Mouse (Mus musculus): Measurements from ENCODE around the gene Rhof.

Gene Rhof

DNA sequence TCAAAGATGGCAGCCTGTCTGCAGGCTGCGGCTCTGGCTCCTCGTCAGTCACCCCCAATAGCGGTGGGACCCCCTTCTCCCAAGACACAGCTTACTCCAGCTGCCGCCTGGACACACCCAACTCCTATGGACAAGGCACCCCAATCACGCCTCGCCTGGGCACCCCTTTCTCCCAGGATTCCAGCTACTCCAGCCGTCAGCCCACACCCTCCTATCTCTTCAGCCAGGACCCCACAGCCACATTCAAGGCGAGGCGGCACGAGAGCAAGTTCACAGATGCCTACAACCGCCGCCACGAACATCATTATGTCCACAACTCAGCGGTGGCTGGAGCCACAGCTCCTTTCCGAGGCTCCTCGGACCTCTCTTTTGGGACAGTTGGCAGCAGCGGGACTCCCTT lies 15.1 kb upstream of the Rhof start:
- DNase-seq: no peak

DNA sequence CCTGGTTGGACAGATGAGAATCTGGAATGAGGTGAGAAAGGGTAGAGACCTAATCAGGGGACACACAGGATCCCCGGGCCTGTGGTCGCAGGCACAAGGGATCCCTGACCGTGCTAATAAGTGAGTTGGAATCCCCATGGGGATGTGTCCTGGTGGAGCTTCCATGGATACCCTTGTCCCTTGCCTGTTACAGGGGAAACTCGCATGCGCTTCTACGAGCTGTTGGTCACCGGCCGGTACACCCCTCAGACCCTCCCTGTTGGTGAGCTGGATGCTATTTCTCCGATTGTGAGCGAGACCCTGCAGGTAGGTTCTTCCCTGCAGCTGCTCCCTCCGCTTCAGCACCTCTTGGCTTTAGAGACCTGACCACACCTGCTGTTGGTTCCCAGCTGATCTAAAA lies 13.9 kb upstream of the Rhof start:
- DNase-seq: no peak

DNA sequence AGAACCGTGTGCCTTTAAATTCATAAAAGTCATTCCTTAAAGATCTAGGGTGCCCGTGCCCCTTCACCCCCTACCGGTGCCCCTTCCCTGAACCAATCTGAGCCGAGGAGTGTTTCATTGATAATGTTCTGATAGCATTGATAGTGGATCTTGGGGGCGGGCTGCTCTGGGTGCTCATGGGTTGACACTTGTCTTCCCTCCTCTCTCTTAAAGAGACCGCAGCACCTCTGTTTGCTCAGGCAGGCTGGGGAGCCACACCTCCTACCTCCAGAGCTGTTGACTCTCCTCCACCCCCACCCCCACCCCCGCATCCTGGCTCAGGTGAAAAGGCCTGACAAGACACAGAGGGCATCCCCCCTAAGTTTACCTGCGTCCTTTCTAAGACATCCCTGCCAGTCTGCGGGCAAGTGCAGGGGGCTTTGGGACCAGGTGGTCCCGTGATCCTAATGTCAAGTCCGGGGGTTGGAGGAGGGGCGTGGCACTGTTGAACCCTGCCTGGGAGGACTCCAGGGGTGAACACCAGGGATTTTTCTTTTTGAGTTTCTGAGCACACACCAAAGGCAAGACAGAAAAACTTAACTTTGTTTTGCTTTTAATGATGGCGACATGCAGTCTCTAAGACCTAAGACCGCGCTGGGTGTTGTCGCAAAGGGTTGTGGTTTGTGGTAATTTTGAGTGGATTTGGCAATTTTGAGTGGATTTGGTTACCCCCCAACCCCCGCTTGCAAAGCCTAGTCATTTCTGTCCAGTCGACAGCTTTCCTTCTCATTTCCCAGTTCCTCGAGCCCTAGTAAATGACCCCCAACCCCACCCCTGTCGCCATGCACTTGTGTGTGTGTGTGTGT lies 12.5 kb upstream of the Rhof start:
- DNase-seq: no peak

DNA sequence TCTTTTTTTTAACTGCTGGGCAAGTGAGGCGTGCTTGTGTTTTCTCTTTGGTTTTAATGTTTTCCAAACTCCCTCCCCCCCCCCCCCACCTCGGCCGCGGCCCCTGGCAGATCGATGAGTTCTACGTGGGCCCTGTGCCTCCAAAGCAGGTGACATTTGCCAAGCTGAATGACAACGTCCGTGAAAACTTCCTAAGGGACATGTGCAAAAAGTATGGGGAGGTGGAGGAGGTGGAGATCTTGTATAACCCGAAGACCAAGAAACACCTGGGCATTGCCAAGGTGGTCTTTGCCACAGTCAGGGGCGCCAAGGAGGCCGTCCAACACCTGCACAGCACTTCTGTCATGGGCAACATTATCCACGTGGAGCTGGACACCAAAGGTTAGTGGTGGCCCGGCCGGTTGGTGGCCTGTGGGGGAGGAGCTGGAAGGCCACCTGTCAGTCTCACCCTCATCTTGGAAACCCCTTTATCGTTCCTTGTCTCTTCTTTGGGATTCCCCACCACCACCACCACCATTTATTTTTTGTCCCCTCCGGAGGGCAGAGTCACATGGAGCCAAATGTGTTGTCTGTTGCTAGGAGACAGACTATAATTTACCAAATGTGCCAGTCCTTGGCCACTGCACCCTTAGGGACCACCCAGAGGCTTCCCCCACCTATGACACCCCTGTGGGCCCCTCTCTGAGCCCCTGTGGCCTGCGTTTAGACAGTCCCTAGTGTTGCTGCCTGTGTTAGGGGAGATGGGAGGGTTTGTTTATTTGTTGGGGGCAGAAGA lies 11.7 kb upstream of the Rhof start:
- DNase-seq: no peak

DNA sequence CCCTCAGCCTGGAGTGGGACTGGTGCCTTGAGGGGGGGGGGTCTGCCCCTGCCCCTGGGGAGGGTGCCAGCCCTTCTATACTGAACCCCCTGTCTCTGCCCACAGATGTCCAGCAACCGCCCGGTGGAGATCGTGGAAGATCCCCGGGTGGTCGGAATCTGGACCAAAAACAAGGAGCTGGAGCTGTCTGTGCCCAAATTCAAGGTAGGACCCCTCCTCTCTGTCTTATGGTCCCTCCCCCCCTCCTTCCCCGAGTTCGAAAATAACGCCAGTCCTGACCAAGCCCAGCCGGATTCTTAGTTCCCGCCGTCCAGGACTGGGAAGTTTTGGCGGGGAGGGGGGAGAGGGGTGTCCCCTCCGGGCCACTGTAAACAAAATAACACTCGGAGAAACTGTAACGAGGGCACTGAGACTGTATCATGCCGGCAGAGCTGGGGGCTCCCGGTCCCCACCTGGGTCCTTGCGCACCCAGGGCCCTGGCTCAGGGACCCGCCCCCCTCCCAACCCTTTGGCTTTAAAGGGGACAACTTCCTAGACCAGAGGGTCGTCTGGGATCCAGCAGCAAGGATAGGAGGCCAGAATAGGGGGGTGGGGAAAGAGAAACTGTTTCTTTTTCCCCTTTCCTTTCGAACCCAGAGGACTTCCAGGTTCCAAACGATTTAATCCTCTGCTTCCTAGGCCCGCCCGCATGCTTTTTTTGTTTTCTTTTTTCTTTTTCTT lies 10.9 kb upstream of the Rhof start:
- DNase-seq: peak; percentile 56 to 60

DNA sequence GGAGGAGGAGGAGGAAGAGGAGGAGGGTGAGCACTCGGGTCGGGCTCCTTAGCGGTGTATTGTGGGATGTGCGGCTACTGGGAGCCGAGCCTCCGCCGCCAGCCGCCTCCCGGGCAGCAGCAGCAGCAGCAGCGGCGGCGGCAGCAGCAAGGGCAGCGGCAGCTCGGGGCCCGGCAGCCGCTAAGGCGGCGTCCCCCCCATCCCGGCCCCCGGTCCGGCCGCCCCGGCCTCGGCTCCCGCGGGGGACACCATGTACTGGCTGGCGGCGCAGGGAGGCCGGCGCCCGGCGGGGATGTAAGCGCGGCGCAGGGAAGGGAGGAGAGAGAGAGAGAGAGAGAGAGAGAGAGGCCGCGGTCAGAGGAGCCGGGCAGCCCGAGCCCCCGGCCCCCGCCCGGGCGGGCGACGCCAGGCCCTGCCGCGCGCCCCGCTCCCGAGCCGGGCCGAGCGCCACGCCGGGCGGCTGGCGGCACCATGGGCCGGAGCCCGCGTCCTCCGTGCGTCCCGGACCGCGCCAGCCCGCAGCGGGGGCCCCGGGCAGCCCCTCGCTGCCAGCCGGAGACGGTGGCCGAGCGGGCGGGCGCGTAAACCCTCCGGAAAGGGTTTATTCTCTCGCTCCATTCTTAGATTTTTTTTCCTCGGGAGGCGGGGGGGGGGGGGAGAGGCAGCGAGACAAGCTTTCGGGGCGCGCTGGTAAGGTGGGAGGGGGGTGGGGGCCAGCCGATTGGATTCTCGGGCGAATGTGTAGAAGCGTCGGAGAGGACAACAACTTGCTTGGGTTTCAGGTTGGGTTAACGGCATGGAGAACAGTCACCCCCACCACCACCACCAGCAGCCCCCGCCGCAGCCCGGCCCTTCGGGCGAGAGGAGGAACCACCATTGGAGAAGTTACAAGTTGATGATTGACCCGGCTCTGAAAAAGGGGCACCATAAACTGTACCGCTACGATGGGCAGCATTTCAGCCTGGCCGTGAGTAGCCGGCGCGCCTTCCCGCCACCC lies 10.0 kb upstream of the Rhof start, which contains the start of gene Setd1b:
Setd1b (plus strand) TSS at position 33 of the 997 bp plus-strand sequence.
- peak; percentile 63 to 69 for DNase-seq

DNA sequence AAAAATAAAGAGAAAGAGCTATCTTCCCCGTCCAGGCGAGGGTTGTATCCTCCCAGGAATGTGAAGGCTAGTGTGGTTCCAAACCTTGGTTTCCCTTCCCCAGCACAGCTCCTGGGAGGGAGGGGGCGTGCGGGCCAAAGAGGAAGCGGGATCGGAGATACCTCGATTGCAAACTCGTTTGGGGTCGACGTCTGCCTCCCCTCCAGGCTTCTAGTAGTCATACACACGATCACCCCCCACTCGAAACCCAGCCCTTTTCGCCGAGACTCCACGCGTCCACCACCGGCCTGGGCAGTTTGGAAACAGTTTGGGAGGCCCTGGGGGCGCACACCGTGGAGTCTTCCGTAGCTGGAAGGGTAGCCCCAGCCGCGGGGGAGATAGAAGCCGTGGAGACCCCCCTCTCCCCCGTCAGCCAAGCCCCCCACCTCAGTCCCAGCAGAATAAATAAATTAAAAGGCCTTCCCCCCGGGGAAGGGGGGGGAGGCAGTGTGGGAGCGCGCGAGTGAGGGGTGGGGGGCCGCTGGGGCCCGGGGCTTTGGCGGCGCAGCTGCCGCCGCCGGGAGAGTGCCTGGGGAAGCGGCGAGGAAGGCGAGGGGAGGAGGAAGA lies 9.2 kb upstream of the Rhof start:
- peak; percentile 76 to 79 for DNase-seq

DNA sequence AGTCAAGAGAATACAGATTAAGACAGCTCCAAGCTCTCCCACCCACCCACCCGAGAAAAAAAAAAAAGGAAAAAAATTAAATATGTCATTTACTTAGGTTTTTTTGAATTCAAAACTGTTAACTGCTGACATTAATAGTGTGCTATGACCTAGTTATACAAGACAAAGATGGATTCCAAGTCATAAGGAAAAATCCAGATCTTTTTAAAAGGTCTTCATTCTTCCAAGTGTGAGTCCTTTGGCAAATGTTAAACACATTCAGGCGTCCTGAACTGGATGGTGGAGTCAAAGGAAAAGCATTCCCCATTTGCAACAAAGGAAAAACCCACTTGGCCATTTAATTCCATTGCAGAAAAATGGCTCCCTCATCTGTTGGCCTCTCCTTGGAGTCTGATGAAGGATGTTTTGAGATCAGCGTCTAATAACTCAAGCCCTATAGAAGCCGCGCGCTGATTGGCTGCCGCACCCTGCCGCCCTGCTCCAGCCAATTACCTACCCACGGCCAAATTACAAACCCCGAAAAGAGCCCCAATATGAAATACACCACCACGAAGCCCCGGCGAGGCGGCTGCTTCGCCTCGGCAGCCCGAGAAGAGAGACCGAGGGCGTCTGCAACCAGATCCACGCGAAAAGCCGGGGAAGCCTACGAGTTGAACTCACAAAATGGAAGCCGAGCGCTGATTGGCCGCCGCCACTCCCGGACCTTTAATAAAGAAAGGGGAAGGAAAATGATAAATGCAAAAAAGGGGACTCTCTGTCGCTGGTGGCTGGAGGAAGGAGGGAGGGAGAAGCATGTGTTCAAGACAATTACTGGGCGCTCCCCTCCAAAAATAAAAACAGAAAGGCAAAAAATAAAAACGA lies 8.4 kb upstream of the Rhof start:
- peak; percentile 94 to 96 for DNase-seq

DNA sequence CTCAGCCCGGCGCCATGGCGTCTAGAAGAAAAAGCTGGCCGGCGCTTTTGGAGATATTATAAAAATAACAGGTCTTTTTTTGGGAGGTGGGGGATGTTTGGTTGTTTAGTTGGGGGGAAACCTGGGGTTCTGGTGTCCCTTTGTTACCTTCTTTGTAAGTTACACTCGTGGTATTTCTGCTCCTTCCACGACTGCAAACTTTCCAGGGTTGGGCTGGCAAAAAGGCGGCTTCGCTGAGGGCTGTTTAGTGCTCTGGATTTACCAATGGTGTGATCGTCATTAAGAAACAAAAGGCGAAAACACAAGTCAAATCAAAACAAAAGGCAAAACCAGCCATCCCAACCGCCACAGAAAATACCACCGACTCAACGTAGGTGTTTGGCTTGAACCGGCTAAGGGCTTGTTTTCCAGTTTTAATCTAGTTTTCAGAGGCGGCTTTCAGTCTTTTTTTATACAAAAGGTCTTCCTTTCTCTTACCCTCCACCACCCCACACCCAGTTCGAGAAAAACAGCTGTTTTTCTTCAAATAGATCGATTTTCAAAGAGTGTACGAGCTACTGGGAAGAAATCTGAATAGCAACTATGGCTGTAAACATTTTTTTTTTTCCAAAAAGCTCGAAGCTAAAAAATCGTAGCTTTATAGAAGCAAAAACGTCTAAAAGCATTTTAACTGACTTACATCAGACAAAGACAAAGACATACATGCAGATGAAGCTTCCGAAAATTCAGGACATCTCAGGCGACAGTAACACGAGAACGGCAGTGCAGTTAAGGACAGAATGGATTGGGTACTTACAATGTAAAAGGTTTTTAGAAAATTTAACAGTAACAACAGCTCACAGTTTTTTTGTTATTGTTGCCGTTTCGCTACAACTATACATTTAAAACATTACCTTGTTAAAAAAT lies 7.5 kb upstream of the Rhof start:
- peak; percentile 47 to 61 for DNase-seq

DNA sequence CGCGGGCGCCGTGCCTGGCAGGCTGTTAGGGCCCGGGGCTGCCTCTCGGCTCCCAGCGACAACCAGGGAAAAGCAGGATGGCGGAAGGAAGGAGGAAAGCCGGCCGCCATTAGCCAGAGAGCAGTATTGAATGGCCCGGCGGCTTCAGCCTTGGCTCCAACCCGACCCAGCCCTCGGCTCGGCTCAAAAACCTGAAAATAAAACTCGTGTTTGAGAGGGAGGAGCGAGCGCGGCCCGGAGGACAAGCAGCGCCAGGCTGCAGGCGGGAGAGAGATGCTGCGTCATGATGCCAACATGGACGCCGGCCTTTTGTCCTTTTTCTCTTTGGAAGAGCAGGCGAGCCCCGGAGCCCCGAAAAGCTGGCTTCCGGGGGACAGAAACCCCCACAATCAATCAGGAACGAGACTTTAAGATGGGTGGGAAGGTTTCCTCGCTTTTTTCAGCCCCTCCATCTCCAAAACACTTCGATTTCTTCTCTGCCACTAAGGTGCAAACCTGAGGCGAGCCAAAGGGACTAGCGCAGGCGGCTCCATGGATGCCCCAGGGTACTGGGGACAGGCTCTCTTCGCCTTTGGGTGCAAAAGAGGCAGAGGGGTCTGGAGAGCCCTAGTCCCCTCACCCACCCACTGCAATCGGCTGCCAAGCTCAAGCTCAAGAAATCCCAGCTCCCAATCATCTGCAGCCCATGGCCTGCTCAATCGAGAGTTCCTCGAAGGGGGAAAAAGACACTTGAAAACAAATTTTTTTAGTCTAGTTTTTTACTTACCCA lies 6.6 kb upstream of the Rhof start:
- peak; percentile 92 for DNase-seq

DNA sequence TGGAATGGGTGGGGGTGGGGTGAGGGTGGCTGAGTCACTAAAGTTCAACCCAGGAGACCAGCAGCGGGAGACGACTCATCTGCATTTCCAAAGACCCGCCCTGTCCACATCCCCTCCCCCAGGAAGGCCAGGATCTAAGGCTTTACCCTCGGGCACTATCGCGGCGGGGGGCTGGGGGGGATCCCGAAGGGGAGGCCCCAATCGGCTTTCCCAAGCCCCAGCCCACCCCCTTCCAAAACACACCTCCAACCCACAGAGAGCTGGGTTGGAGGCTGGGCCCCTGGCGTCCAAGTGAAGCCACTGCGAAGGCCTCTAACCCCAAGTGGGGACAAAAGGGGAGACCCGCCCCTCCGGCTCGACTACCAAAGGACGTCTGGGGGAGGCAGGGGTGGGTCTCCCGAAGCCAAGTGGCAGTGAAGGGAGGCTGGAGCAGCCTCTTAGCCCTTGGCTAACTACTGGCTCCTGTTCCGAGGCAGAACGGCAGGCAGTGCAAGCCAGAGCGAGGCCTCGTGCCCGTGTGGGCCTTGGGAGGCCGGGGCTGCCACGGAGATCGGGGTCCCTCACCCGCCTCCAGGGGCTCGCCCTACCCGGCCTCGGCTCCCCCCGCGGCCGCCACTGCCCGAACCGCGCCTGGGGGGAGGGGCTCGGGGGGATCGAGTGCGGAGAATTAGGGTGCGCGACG lies 5.9 kb upstream of the Rhof start:
- peak; percentile 70 to 71 for DNase-seq

DNA sequence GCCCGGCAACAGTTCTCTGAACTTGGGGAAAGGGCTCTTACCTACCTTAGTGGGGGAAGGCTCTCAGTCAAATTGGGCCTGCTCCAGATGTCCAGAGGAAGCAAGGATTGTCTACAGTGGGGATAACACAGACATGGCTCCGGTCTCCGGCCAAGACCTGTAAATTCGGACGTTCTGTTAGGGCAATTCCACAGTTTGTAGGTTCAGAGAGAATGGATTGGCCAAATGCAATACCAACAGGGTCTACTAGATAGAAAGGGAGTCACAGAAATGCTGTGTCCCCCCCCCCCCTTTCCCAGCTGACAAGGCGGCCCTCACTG lies 5.4 kb upstream of the Rhof start:
- DNase-seq: no peak

DNA sequence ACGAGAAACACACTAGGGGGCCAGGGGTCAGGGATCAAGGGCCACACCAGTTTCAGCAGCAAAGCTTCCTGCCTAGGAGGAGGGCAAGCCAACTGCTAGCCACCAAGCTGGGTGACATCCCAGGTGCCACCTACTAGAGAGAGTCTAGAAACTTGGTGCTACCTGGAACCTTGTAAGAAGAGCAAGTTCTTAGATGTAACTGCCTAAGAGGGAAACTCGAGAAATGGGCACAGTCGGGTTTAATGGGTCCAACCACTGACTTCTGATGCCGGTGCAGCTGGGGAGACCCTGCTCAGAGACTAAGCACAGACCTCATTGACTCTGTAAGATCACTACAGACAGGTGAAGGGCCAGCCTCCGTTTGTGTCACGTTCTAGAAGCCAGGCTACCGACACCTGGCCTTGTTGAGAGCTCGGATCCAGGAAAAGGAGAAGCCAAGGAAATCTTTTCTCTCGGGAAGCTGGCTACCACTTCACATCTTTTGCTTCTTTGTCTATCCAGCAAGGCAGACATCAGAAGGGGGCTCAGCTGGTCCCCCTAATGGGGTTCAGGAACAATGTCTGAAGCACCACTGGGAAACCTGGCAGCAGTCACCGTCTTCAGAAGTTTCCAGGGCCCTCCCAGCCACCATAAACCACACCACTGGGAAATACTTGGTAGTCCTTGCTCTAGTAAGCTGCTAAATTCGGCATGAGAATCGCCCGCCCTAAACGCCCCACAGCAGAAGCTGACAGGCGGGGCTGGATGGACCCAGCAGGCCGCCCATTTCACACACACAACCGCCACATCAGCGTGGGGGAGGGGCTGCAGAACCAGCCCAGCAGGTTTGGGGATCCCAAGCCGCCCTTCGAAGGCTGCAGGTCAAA lies 4.8 kb upstream of the Rhof start:
- peak; percentile 79 to 83 for DNase-seq

DNA sequence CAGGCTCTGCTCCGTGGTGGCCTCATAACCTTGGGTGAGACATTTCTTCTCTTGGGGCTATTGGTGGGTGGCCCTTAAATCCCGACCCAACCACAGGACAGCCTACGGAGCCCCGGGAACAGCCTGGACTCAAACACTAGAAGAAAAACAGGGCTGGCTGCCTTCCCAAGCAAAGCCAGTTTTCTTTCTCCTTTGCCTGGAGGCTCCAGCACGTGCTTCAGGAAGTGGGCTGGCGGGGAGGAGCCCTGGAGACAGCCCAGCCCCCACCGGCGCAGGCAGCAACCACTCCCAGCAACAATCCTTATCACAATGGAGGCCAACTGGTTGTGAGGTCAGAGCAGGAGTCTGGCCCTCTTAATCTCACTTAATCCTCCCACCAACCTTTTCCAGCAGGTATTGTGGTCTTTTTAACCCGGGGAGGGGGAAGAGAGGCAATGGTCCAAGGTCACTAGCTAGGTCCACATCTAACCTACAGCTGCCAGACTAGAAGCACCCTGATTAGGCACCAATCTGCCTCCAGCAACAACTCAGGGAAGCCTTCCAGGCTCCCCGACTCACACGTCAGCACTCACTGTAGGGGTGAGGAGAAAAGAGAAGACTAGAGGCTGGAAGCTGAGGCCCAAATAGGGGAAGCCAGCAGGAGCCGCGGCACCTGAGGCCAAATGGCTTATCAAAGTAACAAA lies 4.0 kb upstream of the Rhof start:
- DNase-seq: peak; percentile 80 to 86

DNA sequence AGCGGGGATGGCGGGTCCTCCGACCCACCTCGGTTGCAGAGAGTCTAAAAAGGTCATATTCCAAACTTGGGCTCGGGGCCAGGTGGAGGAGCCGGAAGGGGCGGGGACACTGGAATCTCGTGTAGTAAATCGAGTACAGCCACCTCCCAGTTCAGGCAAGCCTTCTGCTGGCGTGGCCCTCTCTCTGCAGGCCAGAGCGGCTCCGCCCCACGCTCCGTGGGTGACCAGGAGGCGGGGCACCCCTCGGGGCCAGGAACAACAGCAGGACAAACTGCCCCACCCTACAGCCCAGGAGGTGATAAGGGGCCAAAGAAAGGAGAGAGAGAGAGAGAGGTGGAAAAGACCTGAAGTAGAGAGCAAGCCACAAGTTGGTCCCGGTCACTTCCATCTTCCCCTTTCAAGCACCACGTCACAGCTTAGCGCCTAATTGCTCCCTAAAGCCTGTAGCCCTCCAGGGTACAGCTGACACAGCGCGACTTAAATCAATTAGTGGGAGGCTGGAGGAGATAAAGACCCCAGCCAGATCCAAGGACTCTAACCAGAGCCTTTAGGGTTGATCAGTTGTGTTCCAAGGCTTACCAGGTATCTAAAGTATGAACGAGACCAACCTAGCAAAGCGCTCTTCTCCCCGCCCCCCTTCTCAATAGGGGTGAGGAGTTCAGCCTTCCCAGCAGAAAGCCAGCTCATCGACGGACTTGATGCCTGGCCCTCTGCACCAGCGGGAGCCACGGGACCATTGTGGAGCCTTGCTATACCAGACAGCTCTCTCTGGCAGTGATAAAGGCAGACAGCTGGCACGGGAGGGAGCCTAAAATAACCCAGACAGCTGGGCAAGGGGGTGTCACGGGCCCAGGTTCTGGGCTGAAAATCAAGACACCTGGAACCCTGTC lies 3.2 kb upstream of the Rhof start:
- peak; percentile 69 to 82 for DNase-seq

All from cerebellum, postnatal 14 days (tissue).